Mouse (Mus musculus): ENCODE results near the gene Klhl42. TPM values are rescaled to one million over a fixed set of nuclear protein-coding genes. Genes with fewer than 3 reads are reported as not detected.

The Klhl42 gene
- polyA plus RNA-seq, 1 experiment, result 4.6 TPM

- TF ChIP-seq CEBPB (IDR thresholded peaks at IDR 0.05; ENCODE audit: low read depth) (no peak), MYOD1 (IDR thresholded peaks at IDR 0.05; ENCODE audit: control insufficient read depth, insufficient read length, low read depth) (no peak)
- Histone ChIP-seq H3K36me3 (ENCODE audit: control insufficient read depth, insufficient read depth) (peaks cover 9% of the 10 kb centered on the region), H3K79me2 (ENCODE audit: control insufficient read depth, insufficient read depth) (no peaks in the 10 kb centered on the region), H3K4me3 (ENCODE audit: insufficient read depth, poor library complexity, severe bottlenecking) (no peak overlapping the region), H3K79me3 (ENCODE audit: low read depth) (no peaks in the 10 kb centered on the region), H3ac (ENCODE audit: control insufficient read depth, insufficient read length, low read depth) (no peak overlapping the region), H3K27me3 (ENCODE audit: control insufficient read depth, insufficient read depth, insufficient read length) (no peaks in the 10 kb centered on the region)
Measured at GRCm38 (mm10) chr6:147075808-147076387, 15.3 kb upstream of the Klhl42 start.

- peaks cover 5% of the 10 kb centered on the region for H3K36me3 ChIP-seq (ENCODE audit: control insufficient read depth, insufficient read depth)
- no peak overlapping the region for H3K4me3 ChIP-seq (ENCODE audit: insufficient read depth, poor library complexity, severe bottlenecking)
- no peaks in the 10 kb centered on the region for H3K79me2 ChIP-seq (ENCODE audit: control insufficient read depth, insufficient read depth)
- H3K79me3 ChIP-seq (ENCODE audit: low read depth), result no peaks in the 10 kb centered on the region
- H3ac ChIP-seq (ENCODE audit: control insufficient read depth, insufficient read length, low read depth), result no peak overlapping the region
- no peaks in the 10 kb centered on the region for H3K27me3 ChIP-seq (ENCODE audit: control insufficient read depth, insufficient read depth, insufficient read length)
- TF ChIP-seq MYOG (IDR thresholded peaks at IDR 0.05; ENCODE audit: control insufficient read depth, extremely low read depth, insufficient read length) (no peak), MAX (IDR thresholded peaks at IDR 0.05) (no peak), MYOD1 (IDR thresholded peaks at IDR 0.05; ENCODE audit: control insufficient read depth, insufficient read length, low read depth) (no peak), CEBPB (IDR thresholded peaks at IDR 0.05; ENCODE audit: low read depth) (no peak), CTCF (IDR thresholded peaks at IDR 0.05; ENCODE audit: control insufficient read depth, insufficient read depth, insufficient read length) (no peak), USF1 (IDR thresholded peaks at IDR 0.05; ENCODE audit: low read depth) (no peak), FOSL1 (IDR thresholded peaks at IDR 0.05; ENCODE audit: insufficient read depth, low read length, poor library complexity, severe bottlenecking) (no peak)
Measured at GRCm38 (mm10) chr6:147076878-147077277, 14.3 kb upstream of the Klhl42 start.

GRCm38 (mm10) chr6:147079919-147080318, 11.3 kb upstream of the Klhl42 start:
- Histone ChIP-seq H3K27me3 (ENCODE audit: control insufficient read depth, insufficient read depth, insufficient read length) (no peaks in the 10 kb centered on the region), H3ac (ENCODE audit: control insufficient read depth, insufficient read length, low read depth) (no peak overlapping the region)

GRCm38 (mm10) chr6:147085398-147086040, 5.7 kb upstream of the Klhl42 start:
- no peak overlapping the region for H3ac ChIP-seq (ENCODE audit: control insufficient read depth, insufficient read length, low read depth)
- H3K4me3 ChIP-seq (ENCODE audit: insufficient read depth, poor library complexity, severe bottlenecking), result no peak overlapping the region
- H3K27me3 ChIP-seq (ENCODE audit: control insufficient read depth, insufficient read depth, insufficient read length), result no peaks in the 10 kb centered on the region
- H3K79me3 ChIP-seq (ENCODE audit: low read depth), result no peaks in the 10 kb centered on the region
- no peaks in the 10 kb centered on the region for H3K36me3 ChIP-seq (ENCODE audit: control insufficient read depth, insufficient read depth)
- H3K79me2 ChIP-seq (ENCODE audit: control insufficient read depth, insufficient read depth), result no peaks in the 10 kb centered on the region
- TF ChIP-seq MYOD1 (IDR thresholded peaks at IDR 0.05; ENCODE audit: control insufficient read depth, insufficient read length, low read depth) (no peak), CTCF (IDR thresholded peaks at IDR 0.05; ENCODE audit: control insufficient read depth, insufficient read depth, insufficient read length) (no peak), CEBPB (IDR thresholded peaks at IDR 0.05; ENCODE audit: low read depth) (no peak), MYOG (IDR thresholded peaks at IDR 0.05; ENCODE audit: control insufficient read depth, extremely low read depth, insufficient read length) (no peak), USF1 (IDR thresholded peaks at IDR 0.05; ENCODE audit: low read depth) (no peak), MAX (IDR thresholded peaks at IDR 0.05) (no peak), FOSL1 (IDR thresholded peaks at IDR 0.05; ENCODE audit: insufficient read depth, low read length, poor library complexity, severe bottlenecking) (no peak)

More at GRCm38 (mm10) chr6:147079919-147080318, 11.3 kb upstream of the Klhl42 start:
- TF ChIP-seq MYOG (IDR thresholded peaks at IDR 0.05; ENCODE audit: control insufficient read depth, extremely low read depth, insufficient read length) (no peak), USF1 (IDR thresholded peaks at IDR 0.05; ENCODE audit: low read depth) (no peak), FOSL1 (IDR thresholded peaks at IDR 0.05; ENCODE audit: insufficient read depth, low read length, poor library complexity, severe bottlenecking) (no peak), MAX (IDR thresholded peaks at IDR 0.05) (no peak), MYOD1 (IDR thresholded peaks at IDR 0.05; ENCODE audit: control insufficient read depth, insufficient read length, low read depth) (no peak), CEBPB (IDR thresholded peaks at IDR 0.05; ENCODE audit: low read depth) (no peak), CTCF (IDR thresholded peaks at IDR 0.05; ENCODE audit: control insufficient read depth, insufficient read depth, insufficient read length) (no peak)
- no peaks in the 10 kb centered on the region for H3K79me2 ChIP-seq (ENCODE audit: control insufficient read depth, insufficient read depth)
- no peak overlapping the region for H3K4me3 ChIP-seq (ENCODE audit: insufficient read depth, poor library complexity, severe bottlenecking)
- no peaks in the 10 kb centered on the region for H3K79me3 ChIP-seq (ENCODE audit: low read depth)
- no peaks in the 10 kb centered on the region for H3K36me3 ChIP-seq (ENCODE audit: control insufficient read depth, insufficient read depth)

DNA sequence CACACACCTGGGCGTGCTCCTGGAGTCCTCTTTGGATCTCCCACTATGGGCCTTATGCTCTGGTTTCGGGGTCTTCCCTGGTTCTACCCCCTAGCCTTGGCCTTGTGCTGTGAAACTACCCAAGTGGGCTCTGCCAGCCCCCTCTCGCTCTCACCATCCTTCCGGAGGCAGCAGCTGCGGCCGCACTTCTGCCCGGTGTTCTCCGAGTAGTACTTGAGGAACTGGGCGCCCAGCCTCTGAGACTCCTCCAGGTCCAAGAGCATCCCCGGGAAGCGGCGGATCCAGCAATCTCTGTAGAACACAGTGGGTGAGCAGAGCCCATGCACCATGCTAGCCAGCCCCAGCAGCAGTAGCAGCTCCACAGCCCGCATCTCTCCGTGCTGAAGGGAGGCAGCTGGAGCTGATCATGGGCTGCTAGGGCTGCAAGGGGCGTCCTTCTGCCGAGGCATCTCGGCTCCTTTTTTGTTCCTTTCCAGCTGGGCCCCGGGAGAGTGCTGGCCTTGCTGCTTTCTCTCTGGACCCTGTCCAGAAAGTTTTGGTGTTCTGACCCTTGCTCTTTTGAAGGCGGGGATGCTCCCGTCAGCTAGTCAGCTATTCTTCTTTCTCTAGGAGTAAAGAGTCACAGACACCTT, 4.5 kb upstream of the Klhl42 start, which contains the start of gene Mansc4:
Gene Mansc4, minus strand, starts transcription at position 439 of the 632 bp plus-strand sequence.
- no peaks in the 10 kb centered on the region for H3K27me3 ChIP-seq (ENCODE audit: control insufficient read depth, insufficient read depth, insufficient read length)
- no peak for TF ChIP-seq CEBPB (IDR thresholded peaks at IDR 0.05; ENCODE audit: low read depth)
- peaks cover 5% of the 10 kb centered on the region for H3K79me2 ChIP-seq (ENCODE audit: control insufficient read depth, insufficient read depth)
- H3K36me3 ChIP-seq (ENCODE audit: control insufficient read depth, insufficient read depth), result no peaks in the 10 kb centered on the region
- no peak within 1 kb of the TSS for H3K4me3 ChIP-seq (ENCODE audit: insufficient read depth, poor library complexity, severe bottlenecking)
- no peak within 1 kb of the TSS for H3ac ChIP-seq (ENCODE audit: control insufficient read depth, insufficient read length, low read depth)
- H3K79me3 ChIP-seq (ENCODE audit: low read depth), result no peaks in the 10 kb centered on the region

DNA sequence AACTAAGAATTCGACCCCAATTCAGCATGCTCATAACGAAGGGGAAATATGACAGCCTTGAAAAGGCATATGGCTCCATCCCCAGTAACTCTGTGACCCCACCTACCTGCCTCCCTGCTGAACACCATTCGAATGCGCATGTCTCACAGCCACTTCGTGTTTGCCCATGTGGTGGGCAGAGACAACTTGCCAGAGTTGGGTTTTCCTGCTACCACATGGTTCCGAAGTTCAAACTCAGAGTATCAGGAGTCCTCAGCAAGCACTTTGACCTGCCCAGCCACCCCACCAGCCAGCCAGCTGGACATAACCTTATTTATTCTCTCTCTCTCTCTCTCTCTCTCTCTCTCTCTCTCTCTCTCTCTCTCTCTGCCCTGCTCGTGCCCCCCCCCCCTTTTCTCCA, 3.4 kb upstream of the Klhl42 start:
- Histone ChIP-seq H3K79me3 (ENCODE audit: low read depth) (peaks cover 9% of the 10 kb centered on the region), H3K79me2 (ENCODE audit: control insufficient read depth, insufficient read depth) (peaks cover 15% of the 10 kb centered on the region), H3ac (ENCODE audit: control insufficient read depth, insufficient read length, low read depth) (no peak overlapping the region), H3K36me3 (ENCODE audit: control insufficient read depth, insufficient read depth) (no peaks in the 10 kb centered on the region), H3K4me3 (ENCODE audit: insufficient read depth, poor library complexity, severe bottlenecking) (no peak overlapping the region), H3K27me3 (ENCODE audit: control insufficient read depth, insufficient read depth, insufficient read length) (no peaks in the 10 kb centered on the region)
- TF ChIP-seq FOSL1 (IDR thresholded peaks at IDR 0.05; ENCODE audit: insufficient read depth, low read length, poor library complexity, severe bottlenecking), result no peak
- TF ChIP-seq MYOD1 (IDR thresholded peaks at IDR 0.05; ENCODE audit: control insufficient read depth, insufficient read length, low read depth), result no peak
- TF ChIP-seq USF1 (IDR thresholded peaks at IDR 0.05; ENCODE audit: low read depth), result no peak
- no peak for TF ChIP-seq MYOG (IDR thresholded peaks at IDR 0.05; ENCODE audit: control insufficient read depth, extremely low read depth, insufficient read length)
- TF ChIP-seq CTCF (IDR thresholded peaks at IDR 0.05; ENCODE audit: control insufficient read depth, insufficient read depth, insufficient read length), result no peak
- TF ChIP-seq CEBPB (IDR thresholded peaks at IDR 0.05; ENCODE audit: low read depth), result no peak
- TF ChIP-seq MAX (IDR thresholded peaks at IDR 0.05), result no peak

All from C2C12 (cell line).